Comparison of ENCODE assay signal across 28 mouse cellular contexts in genomic region chr8:107582136-107582535, GRCm38 (mm10).
"Had no signal": no experiment of that assay in that cellular context is flagged by ENCODE, and none has a peak within 500 bp of the region (broad histone marks: within the 10 kb centered on the region; RNA-seq: fewer than 3 reads in every experiment).

No protein-coding gene starts in this region.

- H3K4me3 ChIP-seq: embryonic facial prominence, embryonic 10.5 days; embryonic facial prominence, embryonic 12.5 days; embryonic facial prominence, embryonic 13.5 days; embryonic facial prominence, embryonic 15.5 days; erythroblast, embryonic 14.5 days; forebrain, embryonic 10.5 days; forebrain, embryonic 12.5 days; forebrain, embryonic 13.5 days; forebrain, embryonic 15.5 days; gastrocnemius, adult 2 months; heart, adult 2 months had no signal

- H3K9ac ChIP-seq: embryonic facial prominence, embryonic 12.5 days; embryonic facial prominence, embryonic 13.5 days; embryonic facial prominence, embryonic 15.5 days; forebrain, embryonic 12.5 days; forebrain, embryonic 13.5 days; forebrain, embryonic 15.5 days; forebrain, postnatal 0 days had no signal

- H3K27me3 ChIP-seq: embryonic facial prominence, embryonic 12.5 days; embryonic facial prominence, embryonic 13.5 days; embryonic facial prominence, embryonic 15.5 days; forebrain, embryonic 12.5 days; forebrain, embryonic 13.5 days; forebrain, embryonic 15.5 days had no signal

- DNase-seq: cerebellum, adult 2 months; cerebellum, adult 8-10 months; cerebellum, adult 9-10 months; cerebellum, adult 9-11 months; cerebellum, postnatal 10 days; cerebellum, postnatal 14 days; cerebellum, postnatal 25 days; cerebellum, postnatal 36 days; embryo, embryonic 11 days; forebrain, postnatal 0 days; gastrocnemius, adult 2 months; gastrocnemius, postnatal 10 days; gastrocnemius, postnatal 14 days; gastrocnemius, postnatal 25 days; gastrocnemius, postnatal 36 days; heart, adult 18-20 months; heart, adult 2 months had no signal

- H3K4me2 ChIP-seq: embryonic facial prominence, embryonic 12.5 days; embryonic facial prominence, embryonic 13.5 days; embryonic facial prominence, embryonic 15.5 days; forebrain, embryonic 12.5 days; forebrain, embryonic 13.5 days; forebrain, embryonic 15.5 days; heart, embryonic 11.5 days had no signal

- H3K9me3 ChIP-seq: embryonic facial prominence, embryonic 10.5 days; embryonic facial prominence, embryonic 12.5 days; embryonic facial prominence, embryonic 13.5 days; embryonic facial prominence, embryonic 15.5 days; forebrain, embryonic 10.5 days; forebrain, embryonic 12.5 days; forebrain, embryonic 13.5 days; forebrain, embryonic 15.5 days had no signal

- H3K27ac ChIP-seq: embryonic facial prominence, embryonic 10.5 days; embryonic facial prominence, embryonic 12.5 days; embryonic facial prominence, embryonic 13.5 days; embryonic facial prominence, embryonic 15.5 days; forebrain, embryonic 10.5 days; forebrain, embryonic 12.5 days; forebrain, embryonic 13.5 days; forebrain, embryonic 15.5 days; gastrocnemius, adult 2 months; heart, adult 2 months had no signal

- ATAC-seq: forebrain, embryonic 13.5 days; forebrain, embryonic 15.5 days; forebrain, embryonic 16.5 days; forebrain, postnatal 0 days had no signal
